Mouse (Mus musculus) layer of hippocampus, adult 9-11 months (tissue): ENCODE results near the gene Gpr65.
"Not testable (repeated sequence)": the region's sequence is repeated elsewhere in the genome, so short reads cannot be mapped to it uniquely, and the experiment has no call there.

Source experiments
- DNase-seq: peaks from one replicate; pipeline ENCODE4 v3.0.0; 2022

Gpr65 gene

DNA sequence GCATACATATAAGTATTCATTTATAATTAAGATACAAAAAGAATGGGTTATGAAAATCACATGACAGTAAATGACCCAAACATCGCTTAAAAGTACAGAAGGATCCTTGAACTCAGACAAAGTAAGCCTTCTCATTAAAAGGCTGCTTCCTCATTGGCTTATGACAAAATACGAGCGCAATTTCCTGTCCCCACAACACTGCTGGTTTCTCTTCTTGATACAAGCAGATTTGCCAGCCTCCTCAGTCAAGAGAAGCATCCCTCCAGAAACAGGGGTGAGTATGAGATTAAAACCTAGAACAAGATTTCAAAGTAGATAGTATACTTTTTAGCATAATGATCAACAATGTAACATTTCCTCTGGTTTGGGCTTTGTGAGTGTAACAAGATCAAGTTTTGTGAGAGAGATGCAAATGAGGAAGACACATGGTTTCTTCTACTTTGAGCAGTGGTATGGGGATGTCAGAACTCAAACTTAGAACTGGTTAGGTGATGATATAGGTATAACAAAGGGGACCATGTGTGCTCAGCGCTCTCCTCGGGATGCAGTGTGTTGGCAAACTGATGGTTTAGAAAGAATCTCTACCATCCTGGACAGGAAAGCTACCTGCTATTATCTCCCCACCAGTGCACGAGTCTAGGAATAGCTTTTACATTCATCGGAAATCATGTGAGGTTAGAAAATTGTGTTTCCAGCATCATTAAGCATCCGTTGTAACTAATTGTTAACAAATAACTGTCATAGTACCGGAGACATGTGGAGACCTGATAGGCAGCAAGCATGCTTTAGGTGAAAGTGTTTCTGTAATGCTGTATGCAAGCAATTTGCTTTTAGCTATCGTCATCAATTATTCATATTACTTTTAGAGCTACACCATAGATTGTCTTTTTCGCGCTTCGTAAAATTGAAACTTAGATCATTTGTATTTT is at the start of gene Gpr65:
TSS of gene Gpr65 (plus strand) at position 195 of the 929 bp plus-strand sequence.
- no peak for DNase-seq

DNA sequence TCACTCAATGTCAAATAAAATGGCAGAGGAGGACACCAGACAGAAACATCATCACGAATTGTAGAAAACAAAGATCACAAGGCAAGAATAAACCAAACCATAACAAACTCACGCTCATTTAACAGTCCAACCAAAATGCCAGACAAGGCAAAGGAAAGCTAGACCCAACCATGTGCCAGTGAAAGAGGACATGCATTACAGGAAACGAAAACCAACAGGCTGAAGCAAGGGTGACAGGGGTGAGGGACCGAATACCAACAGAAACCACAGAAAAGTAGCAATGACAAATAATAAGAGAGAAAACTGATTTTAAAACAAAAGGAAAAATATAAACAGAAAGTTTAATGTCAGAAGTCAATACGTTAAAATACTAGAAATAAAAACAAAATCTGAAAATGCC is 45.1 kb upstream of the Gpr65 start:
- no peak for DNase-seq

DNA sequence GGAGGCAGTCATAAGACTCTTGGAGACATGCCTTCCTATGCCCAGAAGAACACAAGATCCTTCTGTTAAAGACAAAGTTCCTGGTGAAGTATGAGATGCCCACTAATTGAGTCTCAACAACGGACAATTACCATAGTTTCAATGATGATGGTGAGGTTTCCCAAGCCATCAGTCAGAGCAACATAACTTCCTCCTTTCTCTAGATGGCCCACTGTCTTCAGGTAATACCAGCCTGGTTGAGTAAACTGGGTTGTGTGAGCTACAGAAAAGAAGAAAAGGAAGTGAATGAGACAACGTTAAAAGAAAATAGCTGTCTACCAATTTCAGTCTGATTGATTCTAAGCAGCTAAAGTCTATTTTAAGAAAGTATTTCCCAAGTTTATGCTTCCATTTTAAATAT is 41.4 kb upstream of the Gpr65 start:
- DNase-seq = no peak

DNA sequence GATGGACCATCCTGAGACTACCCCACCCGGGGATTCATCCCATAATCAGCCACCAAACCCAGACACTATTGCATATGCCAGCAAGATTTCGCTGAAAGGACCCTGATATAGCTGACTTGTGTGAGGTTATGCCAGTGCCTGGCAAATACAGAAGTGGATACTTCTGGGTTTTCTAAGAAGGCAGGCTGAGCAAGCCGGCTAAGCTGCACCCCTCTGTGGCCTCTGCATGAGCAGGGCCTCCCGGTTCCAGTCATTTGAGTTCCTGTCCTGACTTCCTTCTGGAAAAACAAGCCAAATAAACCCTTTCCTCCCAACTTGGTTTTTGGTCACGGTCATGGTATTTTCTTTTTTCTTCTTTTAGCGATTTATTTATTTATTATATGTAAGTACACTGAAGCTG is 30.0 kb upstream of the Gpr65 start:
- not testable (repeated sequence) for DNase-seq

GRCm38 (mm10) chr12:98244161-98244560 is 24.3 kb upstream of the Gpr65 start:
- no peak for DNase-seq

GRCm38 (mm10) chr12:98244865-98245264 is 23.6 kb upstream of the Gpr65 start:
- DNase-seq = no peak

DNA sequence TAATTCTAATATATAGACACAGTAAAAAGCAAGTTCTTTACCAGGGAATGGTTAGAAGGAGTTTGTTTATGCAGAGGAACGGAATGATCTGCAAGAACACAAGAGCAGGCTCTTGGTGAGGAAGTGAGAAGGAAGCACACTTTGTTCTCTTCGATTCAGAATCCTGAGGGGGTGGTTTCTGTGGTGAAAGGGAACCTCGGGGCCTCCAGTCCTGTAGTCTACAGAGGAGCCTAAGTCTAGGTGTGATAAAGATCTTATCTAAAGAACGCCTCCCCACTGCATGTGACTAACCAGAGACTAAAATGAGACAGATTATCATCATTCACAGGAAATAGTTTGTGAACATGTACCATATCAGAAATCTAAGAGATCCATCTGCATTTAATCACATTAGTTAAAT is 21.6 kb upstream of the Gpr65 start:
- DNase-seq = no peak

GRCm38 (mm10) chr12:98249671-98250070 is 18.8 kb upstream of the Gpr65 start:
- no peak for DNase-seq

DNA sequence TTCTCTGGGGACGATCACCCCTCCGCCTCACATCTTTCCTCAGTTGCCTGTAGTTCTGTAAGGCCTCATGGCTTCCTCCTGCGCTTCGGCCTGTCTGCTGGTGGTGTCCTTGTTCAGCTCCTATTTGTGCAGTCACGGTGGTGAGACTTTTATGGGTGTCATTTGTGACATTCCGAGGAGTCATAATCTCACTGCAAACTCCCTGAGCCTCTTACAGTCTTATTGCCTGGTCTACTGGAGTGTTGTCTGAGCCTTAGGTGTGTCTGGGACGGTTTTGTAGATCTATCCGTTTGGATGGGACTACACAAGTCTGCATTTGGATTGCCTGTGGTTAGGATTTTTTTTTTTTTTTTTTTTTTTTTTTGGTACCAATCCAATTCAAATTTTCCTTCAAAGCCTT is 18.1 kb upstream of the Gpr65 start:
- no peak for DNase-seq

GRCm38 (mm10) chr12:98252417-98252816 is 16.0 kb upstream of the Gpr65 start:
- no peak for DNase-seq

DNA sequence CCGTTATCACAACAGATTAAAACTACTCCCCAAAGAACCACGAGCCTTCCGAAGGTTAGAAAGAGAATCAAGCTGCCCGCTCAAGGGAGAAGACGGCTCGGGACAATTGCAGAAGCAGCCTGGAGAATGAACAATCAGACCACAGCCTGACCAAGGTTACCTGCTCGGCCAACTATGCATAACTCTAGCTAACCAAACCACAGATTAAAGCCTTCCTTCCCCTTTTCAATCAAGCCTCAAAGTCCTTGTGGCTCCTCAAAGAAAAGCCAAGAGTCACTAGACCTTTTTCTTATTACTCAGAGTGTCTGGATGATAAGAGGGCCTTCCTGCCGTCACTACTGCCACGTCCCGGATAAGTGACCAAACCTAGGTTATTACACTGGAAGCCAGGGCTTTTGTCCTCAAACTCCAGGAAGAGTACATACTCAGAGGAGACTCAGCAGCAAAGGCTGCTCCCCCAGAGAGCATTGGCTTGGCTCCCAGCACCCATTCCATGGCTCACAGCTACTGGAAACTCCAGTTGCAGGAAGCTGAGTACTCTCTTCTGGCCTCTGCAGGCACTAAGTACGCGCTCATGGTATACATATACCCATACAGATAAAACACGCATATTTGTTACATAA is 13.0 kb upstream of the Gpr65 start:
- no peak for DNase-seq

DNA sequence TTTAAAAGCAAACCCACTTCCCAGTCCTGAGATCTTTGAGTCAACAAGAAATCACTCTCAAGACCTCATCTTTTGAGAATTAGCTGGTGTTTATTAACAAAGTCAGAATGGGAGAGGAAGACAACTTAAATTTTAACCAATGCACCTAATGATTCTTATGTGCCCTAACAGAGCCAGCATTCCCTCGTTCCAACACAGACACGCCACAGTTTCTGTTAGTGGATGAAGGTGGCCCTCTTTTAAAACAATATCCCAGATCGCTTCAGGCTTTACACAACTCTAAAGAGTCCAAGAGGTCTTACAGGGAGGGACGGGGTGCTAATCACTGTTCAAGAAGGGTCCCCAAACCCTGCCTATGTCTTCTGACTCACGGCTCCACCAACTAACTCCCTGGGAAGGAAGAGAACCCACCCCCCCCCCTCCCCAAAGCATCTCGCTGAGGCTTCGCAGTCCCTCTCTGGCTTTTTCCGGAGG is 10.0 kb upstream of the Gpr65 start:
- no peak for DNase-seq

DNA sequence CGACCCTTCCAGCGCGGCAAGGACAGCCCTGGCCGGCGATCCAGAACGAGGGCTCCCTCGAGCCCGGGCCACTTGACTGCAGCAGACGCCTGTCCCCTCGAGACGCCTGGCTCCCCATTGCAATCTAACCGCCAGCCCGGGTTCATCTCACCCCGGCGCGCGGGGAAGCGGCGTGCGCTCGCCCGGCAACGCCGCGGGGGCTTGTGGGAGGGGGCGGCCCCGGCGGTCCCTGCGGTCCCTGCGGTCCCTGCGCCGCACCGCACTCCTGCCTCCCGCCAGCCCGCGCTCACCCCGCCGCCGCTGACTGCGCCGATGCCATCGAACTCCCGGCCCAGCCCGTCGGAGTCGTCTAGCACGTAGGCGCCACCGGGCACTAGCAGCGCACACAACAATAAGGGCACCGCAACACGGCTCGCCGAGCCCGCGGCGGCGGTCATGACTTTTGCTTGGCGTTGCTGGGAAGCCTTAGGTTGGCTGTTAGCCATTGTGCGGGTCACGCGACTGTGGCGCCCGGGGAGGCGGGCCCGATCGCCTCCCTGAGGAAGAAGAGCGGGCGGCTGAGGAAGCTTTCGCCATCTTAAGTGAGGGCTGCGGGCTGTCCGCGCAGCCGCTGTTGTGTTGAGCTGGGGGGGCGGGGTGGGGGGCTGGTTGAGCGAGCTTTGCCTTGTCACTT is 9.5 kb upstream of the Gpr65 start, which contains the start of gene Galc:
TSS of gene Galc (minus strand) at position 615 of the 673 bp plus-strand sequence.
- peak; percentile 92 for DNase-seq

DNA sequence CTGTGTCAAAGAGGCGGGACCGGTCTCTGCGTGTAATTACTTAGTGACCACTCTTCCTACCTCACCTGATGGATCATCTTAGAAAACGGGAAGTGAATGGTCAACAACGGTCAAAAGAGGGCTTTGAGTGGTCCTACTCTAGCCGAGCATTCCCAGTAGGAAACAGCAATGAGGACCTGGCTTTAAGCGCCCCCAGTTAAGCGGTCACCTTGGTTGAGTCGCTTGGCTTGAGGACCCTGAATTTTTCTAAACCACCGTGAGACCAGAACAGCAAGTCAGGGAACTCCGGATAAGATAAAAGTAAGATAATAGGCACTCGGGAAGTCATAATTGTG is 8.9 kb upstream of the Gpr65 start:
- no peak for DNase-seq

GRCm38 (mm10) chr12:98265697-98266096 is 2.7 kb upstream of the Gpr65 start:
- DNase-seq = no peak

DNA sequence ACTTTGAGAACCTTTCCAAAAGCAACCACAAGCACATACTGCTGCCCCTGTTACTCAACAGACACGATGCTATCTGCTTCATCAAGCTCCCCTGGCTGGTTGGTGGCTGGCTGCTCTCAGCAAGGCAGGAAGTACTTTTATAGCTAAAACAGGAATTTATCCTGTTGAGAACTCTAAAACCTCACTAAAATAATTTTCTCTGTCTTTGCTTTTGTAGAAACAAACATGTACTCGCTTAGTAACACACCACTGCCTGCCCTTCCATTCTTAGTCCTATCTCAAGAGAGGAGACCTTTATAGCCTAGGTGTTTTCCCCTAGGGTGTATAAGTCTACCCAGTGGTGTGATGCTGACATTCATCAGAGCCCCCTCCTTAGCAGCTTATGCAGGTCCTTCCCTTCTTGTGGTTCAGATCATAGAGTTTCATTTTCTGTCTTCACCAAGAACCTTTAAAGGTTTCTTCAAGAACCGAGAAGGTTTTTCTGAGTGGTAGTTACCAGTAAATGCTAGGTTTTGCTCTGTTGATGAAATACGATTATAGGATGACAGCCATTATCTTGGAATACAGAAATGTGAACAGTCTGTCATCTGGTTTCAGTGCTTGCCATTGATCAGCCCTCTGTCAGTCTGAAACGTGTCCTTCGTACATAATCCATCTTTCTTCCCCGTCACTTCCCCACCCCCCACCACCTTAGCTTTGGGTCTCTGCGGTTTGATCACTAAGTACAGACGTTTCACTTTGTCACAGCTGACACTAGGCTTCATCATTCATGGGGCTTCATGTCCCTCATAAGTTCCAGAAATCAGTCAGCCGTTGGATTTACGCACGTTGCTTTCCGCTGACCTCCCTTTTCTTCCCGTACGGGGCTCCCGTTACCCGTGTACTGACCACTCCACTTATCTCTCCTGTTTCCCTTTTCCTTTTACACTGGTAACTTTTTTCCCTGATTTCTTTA is 1.6 kb downstream of the Gpr65 start:
- no peak for DNase-seq

DNA sequence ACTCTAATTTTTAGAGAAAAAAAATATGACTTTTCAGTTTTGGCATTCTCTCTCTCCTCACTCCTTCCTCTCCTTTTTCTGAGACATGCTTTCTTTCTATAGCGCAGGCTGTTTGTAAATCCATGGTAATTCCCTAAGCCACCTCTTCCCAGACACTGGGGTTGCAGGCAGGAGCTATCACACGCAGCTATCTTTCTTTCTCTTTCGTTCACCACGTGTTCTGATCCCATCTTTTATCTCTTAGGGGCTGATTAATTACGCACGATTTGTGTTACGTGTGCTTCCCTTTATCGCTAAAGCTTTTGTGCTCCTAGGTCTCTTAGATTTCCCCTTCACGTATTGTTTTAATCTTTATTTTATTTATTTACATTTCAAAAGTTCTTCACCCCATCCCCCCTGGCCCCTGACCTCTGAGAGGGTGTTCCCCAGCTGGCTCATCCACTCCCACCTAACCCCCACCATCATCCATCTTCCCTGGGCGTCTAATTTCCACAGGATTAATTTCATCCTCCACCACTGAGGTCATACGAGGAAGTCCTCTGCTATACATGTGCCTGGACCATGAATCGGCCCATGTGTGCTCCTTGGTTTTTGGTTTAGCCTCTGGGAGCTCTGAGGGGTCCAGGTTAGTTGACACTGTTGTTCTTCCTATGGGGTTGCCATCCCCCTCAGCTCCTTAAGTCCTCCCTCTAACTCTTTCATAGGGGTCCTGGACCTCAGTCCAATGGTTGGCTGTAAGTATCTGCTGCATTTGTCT is 2.6 kb downstream of the Gpr65 start:
- DNase-seq = no peak

- no peak for DNase-seq
Observed at GRCm38 (mm10) chr12:98272433-98272832, 4.0 kb downstream of the Gpr65 start.

GRCm38 (mm10) chr12:98280530-98280929 is 12.1 kb downstream of the Gpr65 start:
- peak; percentile 45 for DNase-seq

- no peak for DNase-seq
Observed at GRCm38 (mm10) chr12:98280996-98281395, 12.6 kb downstream of the Gpr65 start.

DNA sequence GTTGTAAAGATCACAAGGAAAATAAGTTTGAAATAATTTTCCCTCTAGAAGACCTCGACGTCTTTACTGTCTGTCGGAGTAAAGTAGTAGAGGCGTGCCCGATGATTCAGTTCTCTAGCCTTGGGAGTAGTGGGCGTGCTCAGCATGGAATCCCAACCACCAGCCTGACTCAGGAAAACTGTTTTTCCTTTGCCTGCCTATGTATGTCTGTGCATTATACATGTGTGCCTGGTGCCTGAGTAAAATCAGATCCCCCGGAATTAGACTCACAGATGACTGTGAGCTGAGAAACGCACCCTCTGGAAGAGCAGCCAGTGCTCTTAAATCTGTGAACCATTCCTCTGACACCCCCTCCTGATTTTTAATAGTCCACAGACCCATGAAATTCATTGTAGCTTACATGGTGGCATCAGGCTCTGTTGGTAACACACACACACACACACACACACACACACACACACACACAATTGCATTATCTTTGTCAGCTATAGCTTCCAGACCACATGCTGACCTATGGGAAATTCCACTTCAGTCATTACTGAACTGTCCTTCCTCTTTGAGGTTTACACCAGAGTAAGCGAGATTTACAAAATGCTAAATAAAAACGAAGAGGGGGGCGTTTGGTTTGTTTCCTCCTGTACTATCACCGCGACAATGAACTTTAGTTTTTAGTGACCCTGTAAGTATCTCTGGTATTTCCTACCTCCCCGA is 14.5 kb downstream of the Gpr65 start:
- DNase-seq = peak; percentile 29
